Mouse (Mus musculus) fibroblast of lung, adult 2 months (primary cell): ENCODE measurements around the gene Cox5a.
A peak's percentile ranks its signal among the peaks of the same experiment; 100 is the strongest.

Experiments
- DNase-seq: peaks from one replicate; pipeline ENCODE4 v3.0.0-alpha.2; 2011; ENCODE audit warnings: low read depth

Gene Cox5a

DNA sequence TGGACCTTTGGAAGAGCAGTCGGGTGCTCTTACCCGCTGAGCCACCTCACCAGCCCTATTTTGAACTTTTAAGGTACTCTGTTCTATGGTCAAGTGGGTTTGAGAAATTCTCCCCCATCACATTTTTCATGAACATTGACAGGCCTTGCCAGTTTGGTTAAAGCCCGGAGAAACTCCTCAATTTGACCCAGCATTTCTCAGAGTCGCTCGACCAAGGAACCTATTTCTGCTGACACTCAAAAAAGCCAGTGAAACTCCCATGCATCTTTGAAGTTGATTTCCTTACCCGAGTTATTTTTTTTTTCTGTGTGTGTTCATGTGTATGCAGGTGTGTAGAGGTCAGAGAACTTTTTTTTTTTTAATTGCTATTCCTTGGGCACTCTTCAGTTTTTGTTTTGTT, 43.5 kb downstream of the Cox5a start:
- DNase-seq = no peak

DNA sequence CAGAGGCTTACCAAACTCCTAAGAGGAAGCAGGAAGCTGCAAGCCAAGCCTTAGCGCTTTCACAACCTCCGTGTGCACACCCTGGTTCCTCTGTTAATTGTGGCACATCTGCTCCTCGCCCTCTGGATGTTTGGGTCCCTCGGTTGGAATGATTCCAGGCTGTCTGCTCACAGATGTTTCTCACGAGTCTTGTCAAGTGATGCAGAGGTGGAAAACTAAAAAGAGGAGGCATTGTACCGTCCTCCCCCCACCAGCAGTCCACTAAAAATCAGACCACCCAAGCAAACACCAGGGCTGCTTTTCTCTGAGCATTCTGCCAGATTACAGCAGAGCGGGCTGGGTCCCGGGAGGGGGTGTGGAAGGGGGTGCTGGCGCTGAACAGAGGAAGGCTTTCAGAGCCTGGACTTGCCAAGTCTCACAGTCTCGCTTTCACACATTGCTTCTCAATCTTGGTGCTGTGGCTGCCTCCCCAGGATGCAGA, 44.7 kb downstream of the Cox5a start:
- peak; percentile 46 for DNase-seq

- DNase-seq = no peak
These were observed 45.8 kb downstream of the Cox5a start for GRCm38 (mm10) chr9:57566846-57567245.

- no peak for DNase-seq
These were observed 47.4 kb downstream of the Cox5a start for GRCm38 (mm10) chr9:57568500-57568899.

- DNase-seq = no peak
These were observed 53.3 kb downstream of the Cox5a start for GRCm38 (mm10) chr9:57574397-57574796.

- no peak for DNase-seq
These were observed 54.5 kb downstream of the Cox5a start for GRCm38 (mm10) chr9:57575577-57575976.

DNA sequence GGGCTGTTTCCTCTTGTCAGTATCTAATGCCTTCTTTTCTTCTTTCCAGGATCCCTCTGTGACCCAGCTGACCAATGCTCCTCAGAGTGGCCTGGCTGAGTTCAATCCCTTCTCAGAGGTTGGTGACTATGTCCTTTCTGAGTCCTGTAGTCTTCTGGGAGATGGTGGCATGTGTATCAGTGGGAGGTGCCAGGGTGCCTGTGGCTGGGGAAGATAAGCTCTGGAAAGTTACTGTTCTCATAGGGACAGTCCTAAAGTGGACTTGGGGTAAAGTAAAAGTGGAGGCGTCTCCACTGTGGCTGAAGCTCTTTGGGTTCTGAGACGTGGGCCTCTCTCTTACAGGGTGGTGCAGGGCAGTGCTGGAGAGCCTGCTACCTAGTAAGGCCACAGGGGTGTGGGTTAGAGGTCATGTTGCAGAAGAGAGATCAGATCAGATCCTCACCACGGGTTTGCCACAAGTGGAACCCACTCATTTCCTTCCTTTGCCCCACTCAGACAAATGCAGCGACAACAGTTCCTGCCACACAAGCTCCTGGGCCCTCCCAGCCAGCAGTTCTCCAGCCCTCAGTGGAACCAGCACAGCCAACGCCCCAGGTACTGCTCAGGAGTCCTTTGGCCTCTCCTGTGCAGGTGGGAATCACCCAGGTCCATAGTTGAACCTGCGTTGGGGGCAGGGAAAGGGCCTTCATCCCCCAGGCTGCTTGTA, 56.2 kb downstream of the Cox5a start:
- DNase-seq = no peak
